ENCODE assay signal across 8 mouse cellular contexts in genomic region chr2:181314080-181314810, GRCm38 (mm10). TPM values are rescaled to one million over a fixed set of nuclear protein-coding genes. Genes with fewer than 3 reads are reported as not detected.
A peak's percentile ranks its signal among the peaks of the same experiment; 100 is the strongest.
DNase-seq lines count a peak whose midpoint lies in the region; ATAC-seq and TF ChIP-seq lines count a peak whose summit lies in the region.

Gene Stmn3, minus strand, starts transcription at chr2:181314500.

- DNase-seq in heart, adult 18-20 months = peak; percentile 27 to 57
- DNase-seq in heart, postnatal 25 days (ENCODE audit: low spot score) = no peak
- peak; percentile 80 for DNase-seq in cerebellum, adult 8-10 months
- DNase-seq in forelimb bud, embryonic 11.5 days (ENCODE audit: low read depth, low spot score) = peak; percentile 57
- DNase-seq in left cerebral cortex, adult 2 months (ENCODE audit: extremely low spot score in 1 of 2, low spot score in 2 of 2) = peak; percentile 79 to 81

- H3K36me3 ChIP-seq in hindbrain, embryonic 15.5 days = no peaks in the 10 kb centered on the region
- H3K36me3 ChIP-seq in small intestine, adult 2 months (ENCODE audit: control insufficient read depth, insufficient read depth, low read length) = no peaks in the 10 kb centered on the region

- H3K4me1 ChIP-seq in hindbrain, embryonic 15.5 days (replicated peaks) = peaks cover 37% of the 10 kb centered on the region
- H3K4me1 ChIP-seq in small intestine, adult 2 months (ENCODE audit: control insufficient read depth, insufficient read depth, insufficient read length, low read length) = peaks cover 6% of the 10 kb centered on the region

- no peaks in the 10 kb centered on the region; the same call in 1 of the 2 replicates for H3K27me3 ChIP-seq in hindbrain, embryonic 15.5 days
- H3K27me3 ChIP-seq in small intestine, adult 2 months (ENCODE audit: control insufficient read depth, insufficient read depth, low read length) = peaks cover 18% of the 10 kb centered on the region

- peak within 1 kb of the TSS; percentile 95 for H3K4me3 ChIP-seq in hindbrain, embryonic 15.5 days
- H3K4me3 ChIP-seq in left cerebral cortex, adult 2 months = peak within 1 kb of the TSS; percentile 72
- peak within 1 kb of the TSS; percentile 15; the same call in 1 of the 2 replicates for H3K4me3 ChIP-seq in small intestine, adult 2 months (ENCODE audit: low read depth, low read length)

- peak within 1 kb of the TSS; percentile 99 for H3K9ac ChIP-seq in hindbrain, embryonic 15.5 days

- no peak for TF ChIP-seq CTCF in left cerebral cortex, adult 2 months (IDR thresholded peaks at IDR 0.05)
- TF ChIP-seq CTCF in small intestine, adult 2 months (IDR thresholded peaks at IDR 0.05; ENCODE audit: extremely low read depth, insufficient read length, insufficient replicate concordance, low read depth, low read length) = no peak

- no peak for TF ChIP-seq POLR2A in small intestine, adult 2 months (IDR thresholded peaks at IDR 0.05; ENCODE audit: low read depth, low read length)

- WGBS in hindbrain, embryonic 15.5 days = 3% methylated on average over 23 of the region's 23 CpGs
- WGBS in small intestine, adult 2 months = 6% methylated on average over 20 of the region's 23 CpGs

- peak within 1 kb of the TSS; percentile 75 for H3K4me2 ChIP-seq in hindbrain, embryonic 15.5 days

- no peaks in the 10 kb centered on the region for H3K9me3 ChIP-seq in hindbrain, embryonic 15.5 days

- intact Hi-C loops in heart, postnatal 25 days (cut with DNase I) = no loop called here
- intact Hi-C loops in left cerebral cortex, adult 2 months (cut with DNase I) = no loop called here

- ATAC-seq in hindbrain, embryonic 15.5 days (ENCODE audit: low FRiP score, low read depth) = peak; percentile 86
- peak; percentile 87 for ATAC-seq in megakaryocyte-erythroid progenitor cell, adult 5-6 weeks (replicated peaks; ENCODE audit: low FRiP score, low TSS enrichment, poor library complexity, severe bottlenecking)

- H3K27ac ChIP-seq in hindbrain, embryonic 15.5 days (replicated peaks) = peak within 1 kb of the TSS; percentile 92
- H3K27ac ChIP-seq in left cerebral cortex, adult 2 months = peak within 1 kb of the TSS; percentile 99
- H3K27ac ChIP-seq in small intestine, adult 2 months (ENCODE audit: insufficient read depth, low read depth, low read length) = no peak within 1 kb of the TSS

RNA-seq across cellular contexts. Expression of gene Stmn3, which starts in this region (rescaled TPM):
- total RNA-seq in heart, adult 18-20 months (2021) = under 1 TPM in 1 of 2 experiments, not detected in 1; 0.41 TPM
- total RNA-seq in heart, postnatal 25 days (2021) = under 1 TPM; 0.45 to 0.52 TPM
- polyA plus RNA-seq in hindbrain, embryonic 15.5 days (2015; fragmentation: Nextera tagmentation; extraction: Ambion mirVana) = 1,559 and 1,575 TPM in 2 replicates
- 100 to 1,000 TPM; 633 to 653 TPM for total RNA-seq in left cerebral cortex, adult 2 months (2021)
- total RNA-seq in megakaryocyte-erythroid progenitor cell, adult 5-6 weeks (2014; fragmentation: Nextera tagmentation) = not detected in 2 replicates
- total RNA-seq in megakaryocyte-erythroid progenitor cell, adult 5-6 weeks (2017) = not detected in 2 replicates
- polyA plus RNA-seq in small intestine, adult 2 months (2012; rRNA removed) = 0.90 and 1.3 TPM in 2 replicates

Comparison
In these comparisons a context has a peak if more than half of its experiments do, and no peak if none do; other contexts are left out.
1. RNA of gene Stmn3 (total RNA-seq): 633 to 653 TPM in left cerebral cortex, adult 2 months; 0.45 to 0.52 TPM in heart, postnatal 25 days, 0.41 TPM in heart, adult 18-20 months and not detected in megakaryocyte-erythroid progenitor cell, adult 5-6 weeks; every median in the first group is over 100 times any median in the second.
2. RNA of gene Stmn3 (polyA plus RNA-seq): 1,559 to 1,575 TPM in hindbrain, embryonic 15.5 days; 0.90 to 1.3 TPM in small intestine, adult 2 months; every median in the first group is over 100 times any median in the second.
3. Peak in DNase-seq in heart, adult 18-20 months; RNA of the gene not detected or under 1 TPM.
4. Peak in ATAC-seq in megakaryocyte-erythroid progenitor cell, adult 5-6 weeks; RNA of the gene not detected or under 1 TPM.
5. H3K4me3 ChIP-seq: peak in every context shown above with its lines; median percentile 95 in hindbrain, embryonic 15.5 days; 72 in left cerebral cortex, adult 2 months; 15 in small intestine, adult 2 months.